ENCODE assay signal across 25 mouse cellular contexts in genomic region chr13:58206084-58206483, GRCm38 (mm10).
"Had no signal": no experiment of that assay in that cellular context is flagged by ENCODE, and none has a peak within 500 bp of the region (broad histone marks: within the 10 kb centered on the region; RNA-seq: fewer than 3 reads in every experiment).

No protein-coding gene starts in this region.

- ATAC-seq: hindbrain, embryonic 16.5 days; inflammation-experienced regulatory T-cells, adult 6 months; intestine, embryonic 15.5 days; intestine, postnatal 0 days had no signal

- H3K4me3 ChIP-seq: gastrocnemius, adult 2 months; heart, embryonic 10.5 days; heart, embryonic 12.5 days; hindbrain, embryonic 10.5 days; hindbrain, embryonic 12.5 days; intestine, embryonic 15.5 days; layer of hippocampus, adult 2 months; limb, embryonic 13.5 days; limb, embryonic 15.5 days had no signal

- H3K4me2 ChIP-seq: heart, embryonic 12.5 days; hindbrain, embryonic 12.5 days; hindbrain, embryonic 14.5 days; intestine, embryonic 15.5 days; limb, embryonic 13.5 days; limb, embryonic 15.5 days had no signal

- H3K36me3 ChIP-seq: heart, embryonic 10.5 days; heart, embryonic 12.5 days; hindbrain, embryonic 12.5 days; intestine, embryonic 15.5 days; limb, embryonic 13.5 days; limb, embryonic 15.5 days had no signal

- H3K9me3 ChIP-seq: heart, embryonic 10.5 days; heart, embryonic 12.5 days; hindbrain, embryonic 10.5 days; hindbrain, embryonic 12.5 days; intestine, embryonic 15.5 days; limb, embryonic 13.5 days; limb, embryonic 15.5 days had no signal

- H3K4me1 ChIP-seq: hindbrain, embryonic 10.5 days; hindbrain, embryonic 12.5 days; intestine, embryonic 15.5 days had no signal

- H3K9ac ChIP-seq: heart, embryonic 12.5 days; hindbrain, embryonic 12.5 days; hindbrain, embryonic 14.5 days; intestine, embryonic 15.5 days; limb, embryonic 13.5 days; limb, embryonic 15.5 days; liver, embryonic 14.5 days had no signal

- H3K27me3 ChIP-seq: heart, embryonic 12.5 days; hindbrain, embryonic 12.5 days; intestine, embryonic 15.5 days; limb, embryonic 13.5 days; limb, embryonic 15.5 days had no signal

- H3K27ac ChIP-seq: heart, embryonic 10.5 days; hindbrain, embryonic 10.5 days; hindbrain, embryonic 12.5 days; hindbrain, embryonic 14.5 days; intestine, embryonic 15.5 days; layer of hippocampus, adult 2 months; limb, embryonic 13.5 days; limb, embryonic 15.5 days; liver, embryonic 14.5 days had no signal

- DNase-seq: gastrocnemius, adult 2 months; gastrocnemius, postnatal 10 days; gastrocnemius, postnatal 25 days; heart, adult 18-20 months; heart, postnatal 10 days; heart, postnatal 4 days; kidney, adult 18-20 months; kidney, adult 8-10 months; kidney, postnatal 10 days; kidney, postnatal 25 days; kidney, postnatal 4 days; left cerebral cortex, postnatal 4 days had no signal
